Mouse (Mus musculus): ENCODE data around the gene Pik3r5.

- TF ChIP-seq CTCF (IDR thresholded peaks at IDR 0.05; ENCODE audit: low read depth) (no peak), EP300 (IDR thresholded peaks at IDR 0.05; ENCODE audit: low read depth) (no peak)
Observed at GRCm38 (mm10) chr11:68475676-68476075, 43.8 kb downstream of the Pik3r5 start.
